Mouse (Mus musculus) right cerebral cortex, postnatal 4 days (tissue): ENCODE results near the gene Cd27.
A peak's percentile ranks its signal among the peaks of the same experiment; 100 is the strongest.

Experiments used
- DNase-seq: peaks from one replicate; pipeline ENCODE4 v3.0.0-alpha.2; 2022

Gene Cd27

DNA sequence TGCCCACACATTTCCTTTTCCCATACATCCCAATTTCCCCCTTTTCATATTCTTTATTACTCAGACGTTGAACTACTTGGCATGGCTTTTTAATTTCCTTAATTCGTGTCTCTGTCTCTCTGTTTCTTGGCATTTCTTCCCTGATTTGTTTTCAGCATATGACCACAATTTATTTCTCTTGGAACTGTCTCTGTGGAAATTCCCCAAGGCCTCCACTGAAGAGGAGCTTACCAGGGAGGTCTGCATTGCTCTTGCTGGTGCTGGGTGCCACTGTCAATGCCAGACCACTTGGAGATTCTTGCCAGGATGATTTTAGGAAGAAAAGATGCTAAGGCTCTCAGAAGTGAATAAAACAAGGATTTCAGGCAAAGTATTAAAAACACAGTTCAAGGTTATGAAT lies 24.2 kb downstream of the Cd27 start:
- DNase-seq: no peak

DNA sequence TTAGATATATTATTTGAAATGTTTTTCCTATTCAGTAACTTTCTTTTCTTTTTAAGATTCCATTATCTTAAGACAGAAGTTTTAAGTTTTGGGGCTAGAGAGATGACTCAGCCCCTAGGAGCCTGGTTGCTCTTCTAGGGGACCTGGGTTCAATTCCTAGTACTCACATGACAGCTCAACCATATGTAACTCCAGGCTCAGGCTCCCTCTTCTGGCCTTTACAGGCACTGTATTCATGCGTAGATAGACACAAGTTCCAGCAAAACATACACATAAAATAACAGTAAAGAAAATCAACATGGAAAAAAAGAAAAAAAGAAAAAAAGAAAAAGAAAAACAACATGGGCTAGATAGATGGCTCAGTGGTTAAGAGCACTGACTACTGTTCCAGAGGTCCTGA lies 26.4 kb downstream of the Cd27 start:
- DNase-seq: no peak

DNA sequence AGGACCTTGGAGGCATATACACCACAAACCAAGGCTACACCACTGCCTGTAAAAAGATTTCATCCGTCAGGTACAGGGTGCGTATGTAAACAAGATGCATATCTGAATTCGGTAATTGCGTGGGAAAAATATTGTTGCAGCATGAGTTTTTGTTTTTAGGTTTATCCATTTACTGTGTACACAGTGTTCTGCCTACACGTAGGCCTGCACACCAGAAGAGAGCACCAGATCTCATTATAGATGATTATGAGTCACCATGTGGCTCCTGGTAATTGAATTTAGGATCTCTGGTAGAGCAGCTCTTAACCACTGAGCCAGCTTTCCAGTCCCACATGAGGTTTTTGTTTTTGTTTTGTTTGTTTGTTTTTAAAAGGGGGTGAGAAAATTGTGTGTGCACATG lies 39.6 kb downstream of the Cd27 start:
- DNase-seq: no peak

DNA sequence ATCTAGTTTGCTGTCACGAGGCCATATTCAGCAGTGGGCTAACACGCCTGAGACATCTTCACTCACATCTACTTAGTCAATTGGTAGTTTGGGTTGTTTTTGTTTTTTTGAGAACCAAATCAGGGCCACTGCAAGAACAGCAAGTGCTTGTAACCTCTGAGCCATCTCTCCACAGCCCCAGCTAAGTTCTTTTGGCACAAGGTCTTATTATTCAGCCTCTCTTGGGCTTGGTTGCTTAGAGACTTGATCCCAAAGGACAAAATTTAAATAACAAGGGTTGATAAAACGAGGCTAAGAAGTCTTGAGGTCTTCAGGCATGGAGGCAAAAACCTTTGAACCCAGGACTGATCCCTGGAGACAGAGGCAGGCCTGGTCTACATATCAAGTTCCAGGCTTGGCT lies 40.5 kb downstream of the Cd27 start:
- no peak for DNase-seq

DNA sequence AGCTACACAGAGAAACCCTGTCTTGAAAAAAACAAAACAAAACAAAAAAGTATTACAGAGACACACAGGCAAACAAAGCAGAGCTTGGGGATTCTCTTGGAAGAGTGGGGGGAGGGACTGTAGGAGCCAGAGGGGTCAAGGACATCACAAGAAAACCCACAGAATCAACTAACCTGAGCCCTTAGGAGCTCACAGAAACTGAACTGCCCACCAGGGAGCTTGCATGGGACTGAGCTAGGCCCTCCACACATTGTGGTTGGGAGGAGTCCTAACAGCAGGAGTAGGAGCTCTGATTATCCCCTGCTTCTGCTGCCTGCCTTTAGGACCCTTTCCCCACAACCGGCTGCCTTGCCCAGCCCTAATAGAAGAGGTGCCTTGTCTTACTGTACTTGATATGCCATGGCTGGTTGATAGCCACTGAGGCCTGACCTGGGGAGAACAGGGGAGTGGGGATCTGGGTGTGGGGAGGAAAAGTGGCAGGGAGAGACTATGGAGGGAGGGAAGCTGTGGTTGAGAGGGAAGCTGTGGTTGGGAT lies 41.2 kb downstream of the Cd27 start:
- DNase-seq: no peak

DNA sequence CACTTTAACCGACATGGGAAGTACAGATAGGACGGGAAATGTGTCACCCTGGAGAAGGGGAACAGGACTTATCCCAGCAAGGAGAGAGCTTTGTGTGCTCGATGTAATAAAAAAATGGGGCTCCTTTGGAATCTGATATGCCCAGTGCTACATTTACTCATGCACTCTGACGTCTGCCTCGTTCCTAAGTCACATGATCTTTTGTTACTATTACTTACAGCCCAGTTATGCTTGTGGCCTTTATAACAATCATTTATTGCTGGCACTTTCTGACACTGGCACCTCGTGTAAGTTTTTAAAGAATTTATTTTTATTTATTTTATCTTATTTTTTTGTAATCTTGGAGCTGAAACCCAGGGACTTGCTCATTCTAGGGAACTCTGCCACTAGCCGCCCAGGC lies 43.4 kb downstream of the Cd27 start:
- no peak for DNase-seq

DNA sequence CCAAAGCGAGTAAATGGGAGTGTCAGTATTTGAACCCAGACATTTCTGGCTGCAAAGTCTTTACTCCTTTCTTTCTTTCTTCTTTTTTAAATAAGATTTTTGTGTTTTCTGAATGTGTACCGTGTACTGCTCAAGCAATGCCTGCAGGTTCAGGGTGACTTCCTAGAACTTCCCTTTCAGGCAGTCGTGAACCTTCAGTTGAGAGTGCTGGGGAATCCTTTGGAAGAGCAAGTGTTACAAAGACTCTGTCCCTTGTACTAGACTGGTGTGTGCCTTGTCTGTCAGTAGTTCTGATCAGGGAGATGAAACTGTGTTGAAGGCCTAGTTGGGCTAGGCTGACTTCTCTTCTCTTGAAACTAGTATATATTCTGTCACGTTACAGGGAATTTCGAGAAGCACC lies 44.0 kb downstream of the Cd27 start:
- no peak for DNase-seq

DNA sequence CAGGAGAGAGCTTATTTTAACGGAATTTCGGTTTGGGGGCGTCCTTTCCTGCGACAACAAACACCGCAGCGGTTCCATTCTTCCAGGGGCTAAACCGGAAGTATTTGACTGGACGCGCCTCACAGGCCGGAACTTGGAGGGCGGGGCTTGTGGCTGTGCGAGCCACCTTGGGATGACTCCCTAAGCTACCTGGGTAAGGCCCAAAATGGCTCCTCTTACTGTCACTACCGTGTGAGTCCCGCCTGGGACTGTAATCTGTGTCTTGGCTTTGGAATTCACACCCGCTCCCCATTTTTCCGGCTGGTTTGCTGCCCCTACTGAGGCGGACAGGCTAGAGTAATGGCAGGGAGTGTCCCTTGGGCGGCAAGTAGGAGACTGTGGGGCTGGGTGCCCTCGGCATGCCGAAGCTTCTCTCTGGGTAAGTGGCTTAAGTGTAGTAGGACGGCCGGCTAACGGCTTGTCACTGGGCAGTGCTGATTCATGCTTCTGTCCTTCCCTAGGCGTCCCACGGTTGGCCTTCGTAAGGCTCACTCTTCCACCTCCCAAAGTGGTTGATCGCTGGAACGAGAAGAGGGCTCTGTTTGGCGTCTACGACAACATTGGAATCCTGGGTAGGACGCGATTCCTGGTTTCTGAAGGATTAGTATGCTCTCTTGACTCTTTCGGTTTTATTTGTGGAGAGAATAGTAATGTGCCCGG lies 44.6 kb downstream of the Cd27 start:
- DNase-seq: peak; percentile 86

DNA sequence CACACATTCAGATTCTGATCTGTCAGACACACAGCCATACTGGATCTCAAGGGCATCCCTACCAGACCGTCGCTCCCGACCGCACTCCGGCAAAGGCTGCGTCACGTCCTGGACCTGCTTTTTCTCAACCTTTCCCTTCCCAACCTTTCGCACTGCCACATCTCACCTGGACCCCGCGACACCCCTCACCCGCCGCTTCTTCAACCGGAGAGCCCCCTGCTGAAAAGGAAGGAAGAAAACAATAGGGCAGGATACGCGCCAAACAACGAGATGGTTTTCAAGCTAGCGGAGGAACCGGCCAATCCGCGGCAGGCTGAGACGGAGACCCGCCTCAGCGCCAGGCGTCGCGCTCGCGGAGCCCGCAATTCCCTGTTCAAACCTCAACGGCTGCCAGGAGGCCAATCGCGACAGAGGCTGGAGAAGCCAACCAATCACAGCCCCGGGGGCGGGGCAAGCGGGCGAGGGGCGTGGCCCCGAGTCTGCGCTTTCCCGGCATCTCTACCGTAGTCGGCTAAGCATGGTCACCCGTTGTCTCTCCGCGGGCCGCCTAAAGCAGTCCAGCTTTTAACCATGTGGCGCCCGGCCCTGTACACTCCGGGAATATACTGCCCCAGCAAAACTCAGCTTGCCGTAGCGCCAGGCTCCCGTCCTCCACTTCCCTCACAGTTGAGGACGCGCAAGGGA lies 45.3 kb downstream of the Cd27 start, which contains the start of the genes Ncapd2 and Mrpl51:
TSS of gene Ncapd2 (minus strand) at position 370 of the 684 bp plus-strand sequence.
TSS of gene Mrpl51 (plus strand) at position 470 of the 684 bp plus-strand sequence.
- DNase-seq: peak; percentile 99

DNA sequence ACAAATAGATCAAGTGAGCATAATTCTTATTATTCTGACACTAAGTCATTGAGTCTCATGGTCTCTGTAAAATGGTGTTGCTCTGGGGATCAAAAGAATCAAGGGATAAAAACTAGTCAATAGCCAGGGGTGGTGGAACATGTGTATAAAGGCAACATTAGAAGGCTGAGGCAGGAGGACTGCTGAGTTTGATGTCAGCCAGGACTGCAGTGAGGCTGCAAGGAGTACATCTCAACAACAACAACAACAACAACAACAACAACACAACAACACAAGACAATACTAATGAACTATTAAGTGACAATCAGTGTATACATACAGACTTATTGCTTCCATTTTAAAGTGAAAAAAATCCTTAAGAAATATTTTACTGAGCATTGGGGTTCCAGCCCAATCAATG lies 46.0 kb downstream of the Cd27 start:
- DNase-seq: no peak

DNA sequence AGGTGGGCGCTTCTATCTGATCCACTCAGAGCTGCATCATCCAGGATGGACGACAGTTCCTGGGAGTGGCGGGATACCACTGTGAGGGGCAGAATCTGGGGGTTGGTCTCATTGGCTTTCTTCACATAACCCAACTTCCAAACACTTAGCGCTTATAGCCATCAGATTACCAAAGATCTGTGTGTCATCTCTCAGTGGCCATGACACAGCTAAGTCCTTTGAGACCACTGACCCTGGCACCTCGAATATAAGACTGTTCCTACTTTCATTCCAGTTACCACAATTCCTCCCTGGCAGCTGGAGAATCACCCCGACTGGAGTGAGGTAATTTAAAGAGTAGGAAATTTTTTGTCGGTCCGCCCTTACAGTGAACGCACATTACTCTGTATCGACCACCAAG lies 50.6 kb downstream of the Cd27 start:
- DNase-seq: no peak
